Mouse (Mus musculus) MEL-GATA-1-ER (cell line): ENCODE measurements around the gene St6gal1.

Experiments used
- DNase-seq: peaks from one replicate; pipeline ENCODE4 v3.0.0-alpha.2; 2012; ENCODE audit warnings: low read depth; ENCODE audit errors: extremely low read depth

Gene St6gal1

DNA sequence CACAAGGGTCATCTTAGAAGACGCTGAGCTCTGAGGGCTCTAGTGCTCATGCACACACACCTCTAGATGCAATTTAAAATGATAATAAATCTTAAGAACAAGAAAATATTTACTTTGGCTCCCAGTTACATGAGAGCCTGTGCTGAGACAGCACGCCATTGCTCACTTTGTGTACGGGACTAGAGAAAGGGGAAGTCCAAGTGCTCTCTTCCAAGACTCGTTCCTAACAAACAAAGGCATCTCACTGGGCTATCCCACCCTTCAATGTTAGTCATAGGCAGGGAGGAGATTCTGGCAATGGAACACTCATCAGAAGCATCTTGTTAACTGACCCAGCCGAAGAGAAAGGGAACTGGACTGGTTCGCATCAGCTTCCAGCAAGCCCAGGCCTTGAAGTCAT lies 108.1 kb downstream of the St6gal1 start:
- DNase-seq, result no peak

DNA sequence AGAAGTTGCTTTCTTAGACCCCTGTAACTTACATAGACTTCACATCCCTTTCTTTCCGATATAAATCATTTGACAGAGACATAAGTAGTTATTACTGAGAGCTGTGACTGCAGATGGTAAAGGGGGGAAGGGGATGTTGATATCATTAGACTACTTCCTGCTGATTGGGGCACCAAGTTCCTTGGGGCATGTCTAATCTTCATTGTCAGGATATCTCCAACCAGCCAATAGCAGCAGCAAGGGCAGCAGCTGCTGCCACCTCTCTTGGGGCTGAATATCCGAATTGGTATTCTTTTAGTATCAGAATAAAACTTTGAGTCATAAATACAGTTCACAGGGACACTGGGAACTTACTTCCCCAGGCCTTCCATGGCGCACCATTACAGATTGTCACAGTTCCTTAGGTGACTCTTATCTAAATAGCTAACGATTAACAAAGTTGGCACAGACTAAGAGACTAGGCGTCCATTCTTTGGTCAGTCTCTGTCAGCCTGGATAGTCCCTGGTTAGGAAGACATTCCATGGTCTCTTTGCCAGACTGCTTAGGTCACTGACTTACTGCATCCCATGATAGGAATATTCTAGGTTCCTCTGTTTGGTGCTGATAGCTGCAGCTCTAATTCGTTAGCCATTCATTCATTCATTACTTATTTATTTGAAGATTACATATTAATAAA lies 109.5 kb downstream of the St6gal1 start:
- no peak for DNase-seq

DNA sequence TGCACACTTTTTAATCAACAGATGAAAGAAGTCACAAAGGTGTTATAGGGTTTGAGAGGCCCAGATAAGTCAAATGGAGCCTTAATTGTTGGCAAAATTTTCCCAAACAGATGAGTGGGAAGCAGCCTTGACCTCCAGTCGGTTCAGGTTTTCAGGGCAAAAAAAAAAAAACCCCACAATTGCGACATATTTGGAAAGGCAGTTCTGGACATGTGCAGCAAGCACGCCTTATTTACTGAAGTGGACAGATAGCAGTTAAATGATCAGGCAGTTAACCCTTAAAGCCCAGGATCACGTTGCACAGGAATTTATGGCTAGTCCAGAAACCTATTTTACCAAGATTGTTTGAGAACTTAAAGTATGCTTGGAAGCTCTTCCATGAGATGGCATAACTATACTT lies 112.8 kb downstream of the St6gal1 start:
- no peak for DNase-seq

DNA sequence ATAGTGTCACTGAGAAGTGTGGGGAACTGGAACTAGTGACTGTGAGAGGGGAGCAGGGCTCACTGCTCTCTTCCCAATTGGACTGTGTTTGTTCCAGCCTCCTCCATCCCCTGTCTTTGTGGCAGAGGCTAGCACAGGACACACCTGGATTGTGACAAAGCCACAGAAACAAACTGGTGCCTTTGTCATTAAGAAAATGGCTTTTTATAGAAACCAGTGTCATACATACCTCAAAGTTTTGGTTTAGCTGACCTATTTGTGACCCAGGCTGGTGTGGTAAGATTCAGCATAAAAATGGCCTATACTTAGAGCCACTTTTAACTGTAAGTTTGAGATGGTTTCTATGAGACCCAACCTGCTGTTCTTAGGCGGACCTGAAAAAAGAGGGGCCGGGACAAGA lies 116.7 kb downstream of the St6gal1 start:
- DNase-seq, result no peak

DNA sequence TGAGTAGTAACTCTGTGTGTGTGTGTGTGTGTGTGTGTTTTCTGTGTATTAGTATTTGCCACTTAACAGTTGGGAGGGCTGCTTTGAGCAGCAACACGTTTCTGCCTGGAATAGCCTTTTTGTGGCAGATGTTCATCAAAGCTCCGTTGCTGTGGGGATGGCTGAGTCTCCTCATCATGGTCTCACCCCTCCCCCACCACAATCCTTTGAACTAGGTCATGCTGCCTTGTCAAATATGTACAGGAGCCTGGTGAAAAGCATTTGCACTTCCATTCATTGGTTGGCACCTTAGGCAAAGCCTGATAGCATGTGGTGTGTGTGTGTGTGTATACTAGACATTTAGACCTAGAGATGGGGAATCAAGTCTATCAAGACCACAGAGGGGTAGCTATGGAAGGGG lies 126.3 kb downstream of the St6gal1 start:
- DNase-seq, result no peak

DNA sequence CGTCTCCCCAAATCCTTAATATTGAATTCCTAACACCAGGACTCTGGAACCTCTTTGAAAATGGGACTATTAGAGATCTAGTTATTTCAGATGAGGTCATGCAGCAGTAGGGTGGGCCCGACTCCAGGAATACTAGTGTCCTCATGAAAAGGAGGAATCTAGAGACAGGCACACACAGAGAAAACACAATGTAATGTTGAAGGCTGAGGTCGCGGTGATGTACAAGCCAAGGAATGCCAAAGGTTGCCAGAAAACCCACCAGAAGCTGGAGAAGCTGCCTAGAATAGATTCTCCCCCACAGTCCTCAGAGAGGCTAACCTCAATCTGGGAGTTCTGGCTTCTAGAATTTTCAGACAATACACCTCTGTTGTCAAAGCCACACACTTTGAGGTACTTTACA lies 136.5 kb downstream of the St6gal1 start:
- DNase-seq, result no peak

DNA sequence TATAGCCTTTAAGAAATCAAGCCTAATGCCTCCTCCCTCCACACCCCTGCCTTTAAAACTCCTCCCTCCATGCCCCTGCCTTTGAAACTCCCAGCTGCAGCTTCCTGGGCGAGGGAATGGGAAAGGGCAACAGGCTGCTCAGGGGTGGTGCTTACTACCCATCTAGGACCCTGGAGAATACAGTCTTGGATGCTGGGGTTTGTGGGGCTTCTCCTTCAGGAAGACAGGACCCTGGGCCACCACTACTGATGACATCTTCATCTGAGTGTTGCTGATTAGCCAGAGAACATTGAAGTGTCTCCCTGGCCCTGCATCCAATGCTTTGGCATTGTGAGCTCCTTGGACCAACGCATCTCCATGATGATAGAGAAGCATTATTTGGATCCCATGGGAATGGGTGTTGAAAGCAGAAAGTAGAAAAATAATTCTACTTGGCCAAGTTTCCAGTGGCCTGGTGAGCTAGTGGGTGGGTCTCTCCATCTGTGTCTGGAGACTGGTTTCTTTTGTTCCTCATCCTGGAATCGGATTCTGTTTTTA lies 137.0 kb downstream of the St6gal1 start:
- no peak for DNase-seq

DNA sequence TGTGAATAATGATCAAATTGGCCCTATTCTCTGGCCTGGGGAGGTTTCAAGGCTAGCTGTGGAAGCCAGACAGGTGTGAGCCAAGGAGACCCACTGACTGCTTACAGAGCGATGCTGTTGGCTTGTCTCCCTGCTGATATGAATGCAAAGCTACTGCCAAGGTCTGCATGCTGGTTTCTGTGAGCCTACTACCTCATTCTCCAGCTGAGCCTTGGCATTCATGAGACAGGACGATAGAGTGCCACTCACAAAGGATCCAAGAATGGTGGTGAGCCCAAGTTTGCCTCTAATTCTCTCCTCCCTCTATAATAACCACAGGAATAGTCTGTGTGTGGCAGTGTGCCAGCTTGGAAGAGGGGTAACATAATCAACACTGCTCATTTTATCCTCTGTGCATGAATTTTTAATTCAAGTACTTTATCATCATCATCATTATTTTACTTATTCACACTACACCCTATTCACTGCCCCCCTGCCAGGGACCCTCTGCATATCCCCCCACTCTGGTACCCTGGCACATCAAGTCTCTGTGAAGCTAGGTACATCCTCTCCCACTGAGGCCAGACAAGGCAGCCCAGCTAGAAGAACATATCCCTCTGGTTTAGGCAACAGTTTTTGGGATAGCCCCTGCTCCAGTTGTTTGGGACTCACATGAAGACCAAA lies 139.9 kb downstream of the St6gal1 start:
- DNase-seq, result no peak

DNA sequence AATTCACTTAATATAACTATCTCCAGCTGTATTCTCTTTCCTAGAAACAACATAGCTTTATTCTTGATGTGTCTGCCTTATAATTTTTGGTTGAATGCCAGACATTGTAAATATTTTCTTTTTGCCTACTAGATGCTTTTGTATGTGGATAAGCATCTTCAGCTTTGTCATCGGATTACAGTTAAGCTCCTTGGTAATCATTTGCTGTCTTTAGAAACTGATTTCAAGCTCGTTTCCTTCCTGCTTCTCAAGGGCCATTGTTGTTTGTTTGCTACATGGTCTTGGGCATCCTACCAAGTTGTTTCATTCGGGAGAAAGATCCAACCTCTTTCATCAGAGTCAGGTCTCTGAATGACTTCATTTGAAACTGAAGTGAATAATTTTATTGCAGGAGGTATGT lies 144.6 kb downstream of the St6gal1 start:
- no peak for DNase-seq

DNA sequence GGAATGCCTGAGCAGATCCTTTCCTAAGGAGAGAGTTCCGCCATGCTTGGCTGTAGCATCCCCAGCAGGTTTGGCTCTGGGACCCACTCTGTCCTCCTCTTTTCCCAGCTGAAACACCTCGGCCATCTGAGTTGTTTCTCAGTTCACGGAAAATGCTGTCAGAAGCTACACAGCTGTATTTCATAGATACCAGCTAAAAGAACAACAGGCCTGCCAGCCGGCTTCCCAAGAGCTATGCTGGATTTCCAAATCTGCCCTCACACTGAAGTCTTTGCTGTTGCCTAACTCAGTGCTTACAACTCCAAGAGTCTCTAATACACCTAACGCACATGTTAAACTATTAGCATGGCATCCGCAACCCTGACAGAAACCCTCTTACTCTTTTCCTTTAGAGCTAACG lies 146.2 kb downstream of the St6gal1 start:
- DNase-seq, result no peak

DNA sequence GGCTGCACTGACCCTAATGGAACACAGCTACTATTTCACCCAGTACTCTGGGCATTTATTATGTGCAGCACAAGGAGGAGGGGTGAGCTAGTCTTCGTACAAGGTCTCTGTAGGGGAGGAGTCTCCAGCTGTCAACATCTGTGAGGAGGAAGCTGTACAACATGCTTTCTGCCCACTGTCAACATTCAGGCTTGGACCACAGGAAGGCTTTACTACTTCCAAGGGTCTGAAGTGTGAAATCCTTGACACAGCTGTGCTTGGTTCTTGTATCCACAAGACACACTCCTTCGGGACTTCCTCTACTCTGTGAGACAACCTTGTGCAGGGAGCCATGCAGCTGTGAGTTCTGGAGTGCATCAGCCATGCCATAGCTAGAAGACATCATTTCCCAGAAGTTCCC lies 147.8 kb downstream of the St6gal1 start:
- DNase-seq, result no peak

DNA sequence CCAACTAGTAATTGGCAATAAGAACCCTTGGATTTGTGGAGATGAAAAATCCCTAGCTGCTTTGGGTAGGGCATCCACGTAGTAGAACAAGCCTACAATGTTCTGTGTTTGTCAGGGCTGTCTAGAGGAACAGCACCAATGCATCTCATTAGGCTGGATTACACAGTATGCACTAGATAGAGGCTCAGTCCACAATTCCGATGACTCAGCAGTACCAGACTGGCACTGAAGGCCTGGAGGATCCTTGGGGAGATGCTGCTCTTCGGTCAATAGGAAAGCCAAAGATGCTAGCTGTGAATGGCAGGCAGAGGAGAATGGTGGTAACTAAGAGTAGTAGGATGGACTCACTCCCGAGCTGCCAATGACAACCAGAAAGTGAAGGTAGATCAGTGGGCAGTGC lies 149.5 kb downstream of the St6gal1 start:
- DNase-seq, result no peak

DNA sequence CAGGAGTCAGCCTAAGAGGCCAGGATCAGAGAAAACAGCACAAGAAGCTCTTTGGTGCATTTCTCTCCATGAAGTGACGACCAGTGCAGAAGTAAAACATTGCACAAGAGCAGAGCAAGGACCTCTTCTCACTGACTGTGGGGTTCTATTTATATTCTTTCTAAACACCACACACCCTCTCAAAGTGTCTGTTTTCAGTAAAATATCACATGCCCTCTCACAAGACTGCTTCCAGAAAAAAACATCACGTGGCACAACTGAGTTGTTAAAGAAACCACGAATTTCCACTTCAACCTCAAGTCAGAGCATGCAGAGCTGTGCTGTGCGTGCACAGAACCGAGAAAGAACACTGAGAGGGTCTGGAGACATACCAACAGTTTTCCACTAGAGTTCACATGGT lies 150.4 kb downstream of the St6gal1 start:
- DNase-seq, result no peak

DNA sequence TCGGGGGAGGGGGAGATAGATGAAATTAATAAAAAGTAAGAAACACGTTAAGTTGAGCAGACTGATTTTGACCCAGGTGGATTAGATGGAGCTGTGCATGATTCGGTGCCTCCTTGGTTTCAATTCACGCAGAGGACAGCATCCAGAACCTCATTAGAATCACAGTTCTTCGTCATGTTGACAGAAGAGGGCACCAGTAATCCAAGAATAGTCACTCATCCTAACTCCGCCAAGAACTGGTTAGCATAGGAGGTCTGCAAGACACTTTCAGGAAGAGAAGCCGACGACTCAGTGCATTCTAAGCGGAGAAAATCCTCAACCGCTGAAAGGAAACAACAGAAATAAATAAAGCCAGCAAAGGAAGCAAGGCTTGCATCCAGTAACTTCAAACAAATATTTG lies 151.6 kb downstream of the St6gal1 start:
- no peak for DNase-seq

DNA sequence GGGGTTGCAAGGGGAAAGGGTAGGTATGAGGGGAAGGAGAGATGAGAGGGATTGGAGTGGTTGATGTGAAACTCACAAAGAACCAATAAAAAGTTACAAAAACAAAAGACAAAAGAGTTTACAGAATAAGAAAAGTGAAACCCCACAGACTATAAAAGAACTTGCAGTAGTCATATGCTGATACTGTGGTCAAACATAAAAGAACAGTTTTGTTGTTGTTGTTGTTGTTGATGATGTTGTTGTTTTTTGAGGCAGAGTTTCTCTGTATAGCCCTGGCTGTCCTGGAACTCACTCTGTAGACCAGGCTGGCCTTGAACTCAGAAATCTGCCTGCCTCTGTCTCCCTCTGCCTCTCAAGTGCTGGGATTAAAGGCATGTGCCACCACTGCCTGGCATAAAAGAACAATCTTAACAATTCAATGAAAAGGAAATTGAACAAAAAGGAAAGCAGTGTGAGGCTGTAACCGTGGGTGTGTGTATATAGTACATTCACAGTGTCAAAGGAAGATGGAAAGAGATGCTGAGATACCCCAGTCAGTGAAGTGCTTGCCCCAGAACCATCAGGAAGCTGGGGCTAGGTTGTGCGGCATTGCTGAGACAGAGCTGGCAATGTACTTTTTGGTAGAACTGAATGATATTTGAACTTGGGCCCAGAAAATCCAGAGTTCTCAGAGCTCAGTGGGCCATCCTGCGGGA lies 155.1 kb downstream of the St6gal1 start:
- DNase-seq, result no peak

DNA sequence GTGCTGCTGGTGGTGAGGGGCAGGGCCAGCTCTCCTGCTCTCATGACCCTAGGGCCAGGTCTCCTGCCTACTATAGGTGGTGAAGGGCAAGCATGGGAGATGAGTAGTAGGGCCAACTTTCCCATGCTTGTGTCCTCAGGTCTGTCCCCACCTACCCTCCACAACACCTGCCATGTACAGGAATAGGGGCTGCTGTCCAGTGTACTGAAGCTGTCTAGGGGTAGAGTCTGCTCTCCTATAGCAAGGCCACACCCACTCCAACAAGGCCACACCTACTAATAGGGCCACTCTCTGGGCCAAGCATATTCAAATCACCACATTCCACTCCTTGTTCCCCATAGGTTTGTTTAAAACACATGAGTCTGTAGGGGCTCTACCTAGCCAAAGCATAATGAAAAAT lies 159.8 kb downstream of the St6gal1 start:
- DNase-seq, result no peak

DNA sequence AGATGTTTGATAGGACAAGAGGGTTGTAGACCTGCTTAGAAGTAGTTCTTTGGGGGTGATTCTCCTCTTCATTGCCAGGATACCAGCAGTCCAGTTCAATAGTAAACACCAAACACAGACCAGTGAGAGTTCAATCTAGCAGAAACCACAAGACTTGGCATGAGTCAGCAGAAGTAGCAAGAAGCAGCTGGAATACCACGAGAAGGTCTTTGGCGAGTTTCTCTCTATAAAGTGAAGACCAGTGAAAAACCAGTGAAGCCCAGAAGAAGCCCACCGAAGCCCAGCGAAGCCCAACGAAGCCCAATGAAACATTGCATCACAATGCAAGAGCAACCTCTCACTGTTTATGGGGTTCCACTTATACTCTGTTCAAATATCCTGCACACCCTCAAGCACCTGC lies 173.4 kb downstream of the St6gal1 start:
- no peak for DNase-seq

DNA sequence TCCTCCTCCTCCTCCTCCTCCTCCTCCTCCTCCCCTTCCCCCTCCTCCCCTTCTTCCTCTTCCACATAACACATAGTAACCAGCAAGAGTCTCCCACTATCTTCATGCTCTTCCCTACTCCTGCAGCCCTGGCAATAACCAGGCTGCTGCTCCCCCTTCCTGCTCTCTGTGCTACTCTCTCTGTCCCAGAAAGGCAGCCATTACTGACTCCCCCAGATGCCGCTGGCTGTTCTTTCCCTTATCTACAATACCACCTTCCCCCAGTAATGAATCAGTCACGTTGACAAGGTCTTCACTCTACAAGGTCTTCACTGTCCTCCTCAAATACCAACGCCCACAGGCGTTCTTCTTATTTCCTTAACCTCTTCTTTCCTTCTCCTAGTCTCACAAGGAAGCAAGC lies 176.9 kb downstream of the St6gal1 start:
- no peak for DNase-seq

DNA sequence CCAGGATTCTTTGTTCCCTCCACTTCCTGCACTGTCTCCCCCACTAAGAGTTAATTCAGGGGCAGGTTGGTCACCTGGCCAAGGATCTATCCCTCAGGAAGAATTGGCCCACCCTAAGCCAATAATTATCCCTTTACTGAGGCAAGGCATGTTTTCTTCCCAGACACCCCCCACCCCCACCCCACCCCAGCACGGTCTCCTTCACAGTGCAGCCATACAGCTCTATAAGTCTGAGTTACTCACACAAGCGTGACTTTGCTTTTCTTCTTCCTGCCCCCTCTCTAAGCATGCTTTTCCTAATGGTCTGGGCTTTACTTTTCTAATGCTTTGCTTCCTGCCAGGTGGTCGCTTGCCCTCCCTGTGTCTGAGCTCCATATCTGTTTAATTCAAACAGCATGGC lies 177.4 kb downstream of the St6gal1 start:
- DNase-seq, result no peak

DNA sequence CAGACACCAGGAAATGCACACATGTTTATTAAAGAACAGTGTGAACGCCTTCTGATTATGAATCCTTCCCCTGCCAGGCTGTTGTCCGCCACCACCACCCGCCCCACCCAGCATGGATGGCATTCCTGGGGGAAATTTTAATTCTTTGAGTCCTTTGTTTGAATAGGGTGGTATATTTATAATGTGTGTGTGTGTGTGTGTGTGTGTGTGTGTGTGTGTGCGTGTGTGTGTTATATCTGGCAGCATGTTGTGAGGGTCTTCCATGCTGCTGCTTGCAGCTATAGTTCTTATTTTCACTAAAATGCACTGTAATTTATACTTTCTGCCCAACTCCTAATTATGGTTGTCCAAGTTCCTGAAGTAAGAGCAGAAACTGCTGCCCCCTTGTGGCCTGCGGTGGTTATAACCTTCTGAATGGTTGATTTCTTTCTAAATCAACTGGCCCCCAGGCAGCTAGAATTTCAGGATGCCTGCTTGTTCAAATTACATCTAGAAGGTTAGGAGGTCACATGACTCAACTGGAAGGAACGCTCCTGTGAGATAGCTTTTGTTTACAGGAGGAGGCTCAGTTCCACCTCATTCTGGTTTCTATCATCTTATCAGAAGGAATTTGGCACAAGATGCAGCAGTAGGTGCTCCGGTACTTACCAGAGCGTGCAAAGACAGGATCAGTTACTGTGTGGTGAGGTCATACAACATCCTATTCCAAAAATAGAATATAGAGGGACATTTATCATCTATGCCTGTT lies 178.6 kb downstream of the St6gal1 start:
- no peak for DNase-seq
